Mouse (Mus musculus) left cerebral cortex, adult 18-20 months (tissue): ENCODE data around the gene Gm49378. TPM values are rescaled to one million over a fixed set of nuclear protein-coding genes. Genes with fewer than 3 reads are reported as not detected.

Experiments used
- DNase-seq, 2 experiments: peaks; one replicate each; pipeline ENCODE4 v3.0.0; 2021 to 2022; ENCODE audit warnings: low spot score in 2 of 2, mixed read lengths in 1 of 2
- total RNA-seq, 2 experiments: library from RNA; stranded (reverse); gene quantifications; 2 replicates each; pipeline ENCODE4 v1.2.3; 2021

Gm49378 gene
- total RNA-seq, 2 experiments from 2014 or later: 3.6 to 4.3 TPM

DNA sequence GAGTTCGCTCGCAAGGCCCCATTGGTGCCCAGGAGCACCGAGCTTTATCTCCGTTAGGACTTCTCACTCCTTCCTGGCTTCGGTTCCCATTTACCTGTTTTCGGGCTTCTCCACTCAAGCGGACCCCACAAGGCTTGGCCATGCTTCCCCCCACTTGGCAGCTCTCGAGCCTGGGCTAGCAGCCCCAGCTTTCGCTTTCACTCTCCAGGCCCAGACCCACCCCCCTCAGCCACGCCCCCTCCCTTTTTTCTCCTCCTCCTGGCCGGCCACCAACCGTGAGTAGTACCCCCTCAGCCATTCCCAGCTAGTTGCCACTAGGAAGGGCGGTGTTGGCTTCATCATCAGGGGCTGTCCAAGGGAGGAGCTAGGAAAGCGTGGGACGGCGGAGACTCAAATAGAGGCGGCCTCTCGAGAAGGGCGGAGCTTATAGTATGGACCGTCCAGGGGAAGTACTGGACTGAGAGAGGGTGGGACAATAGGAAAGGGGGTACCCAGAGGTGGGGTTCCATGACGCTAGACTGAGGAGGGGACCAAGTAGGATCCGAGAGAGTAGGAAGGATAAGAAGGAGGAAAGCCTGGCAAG lies 46.9 kb downstream of the Gm49378 start, which contains the start of gene Psme2:
Gene Psme2, minus strand, starts transcription at position 366 of the 583 bp plus-strand sequence.
- DNase-seq: peak; percentile 85 to 90

DNA sequence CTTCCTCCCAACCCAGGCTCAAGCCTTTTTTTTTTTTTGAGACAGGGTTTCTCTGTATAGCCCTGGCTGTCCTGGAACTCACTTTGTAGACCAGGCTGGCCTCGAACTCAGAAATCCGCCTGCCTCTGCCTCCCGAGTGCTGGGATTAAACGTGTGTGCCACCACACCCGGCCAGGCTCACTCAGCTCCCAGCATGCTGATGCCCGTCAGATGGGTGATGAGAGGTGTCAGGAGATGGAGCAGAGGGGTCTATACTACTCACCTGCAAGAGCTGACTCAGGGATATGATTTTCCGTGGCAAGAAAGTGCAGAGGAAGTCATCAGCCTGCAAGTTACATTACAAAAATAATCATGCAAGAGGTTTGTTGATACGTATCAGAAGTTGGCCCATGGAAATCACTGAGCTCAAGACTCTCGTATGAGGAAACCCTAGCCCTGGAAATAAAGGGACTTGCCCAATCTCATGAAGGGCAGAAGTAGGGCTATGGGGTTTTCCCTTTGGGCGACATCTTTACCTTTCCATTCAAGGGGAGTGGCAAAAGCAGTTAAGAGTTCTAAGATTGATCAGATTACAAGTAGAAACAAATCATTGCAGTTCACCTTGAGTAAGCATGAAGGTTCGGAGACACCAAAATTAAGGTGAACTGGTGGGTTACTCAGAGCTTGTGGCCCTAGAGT lies 47.8 kb downstream of the Gm49378 start:
- no peak for DNase-seq

DNA sequence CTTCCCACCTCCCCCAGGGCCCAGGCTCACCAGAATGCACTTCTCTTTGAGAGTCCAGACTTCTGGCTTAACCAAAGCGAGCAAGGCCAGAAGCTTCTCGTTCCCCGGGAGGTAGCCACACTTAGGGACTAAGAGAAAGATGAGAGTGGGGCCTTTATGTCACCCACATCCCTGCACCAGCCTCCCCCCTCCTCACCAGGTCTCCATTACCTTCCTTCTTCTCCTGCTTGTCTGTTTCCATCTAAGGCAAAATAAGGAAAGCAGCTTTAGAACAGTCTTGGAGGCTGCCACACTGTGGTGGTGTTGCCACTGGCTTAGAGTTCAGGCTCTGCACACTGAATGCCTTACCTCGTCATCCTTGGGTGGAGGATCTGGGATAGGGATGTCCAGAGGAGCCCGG lies 48.4 kb downstream of the Gm49378 start:
- DNase-seq: no peak

DNA sequence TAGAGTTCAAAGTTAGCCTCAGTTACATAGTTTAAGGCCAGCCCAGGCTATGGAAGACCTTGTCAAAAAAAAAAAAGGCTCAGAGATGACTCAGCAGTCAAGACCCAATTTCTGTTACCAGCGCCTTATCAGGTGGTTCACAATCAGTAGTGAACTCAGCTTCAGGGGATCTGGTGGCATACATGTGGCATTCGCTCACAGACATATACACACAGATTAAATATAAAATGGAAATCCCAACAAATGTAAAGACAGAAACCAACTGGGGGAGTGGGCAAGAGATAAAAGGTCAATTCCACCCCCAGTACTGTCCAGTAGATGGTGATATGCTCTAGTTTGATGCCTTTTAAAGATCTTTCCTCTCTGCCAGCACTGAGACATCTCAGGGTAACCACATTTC lies 51.5 kb downstream of the Gm49378 start:
- no peak for DNase-seq

DNA sequence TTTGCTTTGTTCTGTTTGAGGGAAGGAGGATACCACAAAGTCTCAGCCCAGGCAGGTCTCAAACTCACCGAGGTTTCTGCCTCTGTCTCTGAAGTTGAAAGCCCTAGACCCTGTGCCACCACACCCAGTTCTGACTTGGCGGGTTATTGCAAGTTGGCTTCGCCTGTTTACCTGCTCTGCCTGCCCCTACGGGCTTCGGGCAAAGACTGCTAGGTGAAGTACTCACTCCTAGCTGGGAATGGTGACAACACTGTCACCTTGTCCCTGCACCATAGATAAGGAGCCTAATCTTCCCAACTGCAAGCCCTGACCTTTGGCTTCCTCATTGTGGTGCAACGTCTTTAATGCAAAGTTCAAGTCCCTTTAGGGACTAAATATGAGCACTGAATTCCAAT lies 52.1 kb downstream of the Gm49378 start:
- no peak for DNase-seq

DNA sequence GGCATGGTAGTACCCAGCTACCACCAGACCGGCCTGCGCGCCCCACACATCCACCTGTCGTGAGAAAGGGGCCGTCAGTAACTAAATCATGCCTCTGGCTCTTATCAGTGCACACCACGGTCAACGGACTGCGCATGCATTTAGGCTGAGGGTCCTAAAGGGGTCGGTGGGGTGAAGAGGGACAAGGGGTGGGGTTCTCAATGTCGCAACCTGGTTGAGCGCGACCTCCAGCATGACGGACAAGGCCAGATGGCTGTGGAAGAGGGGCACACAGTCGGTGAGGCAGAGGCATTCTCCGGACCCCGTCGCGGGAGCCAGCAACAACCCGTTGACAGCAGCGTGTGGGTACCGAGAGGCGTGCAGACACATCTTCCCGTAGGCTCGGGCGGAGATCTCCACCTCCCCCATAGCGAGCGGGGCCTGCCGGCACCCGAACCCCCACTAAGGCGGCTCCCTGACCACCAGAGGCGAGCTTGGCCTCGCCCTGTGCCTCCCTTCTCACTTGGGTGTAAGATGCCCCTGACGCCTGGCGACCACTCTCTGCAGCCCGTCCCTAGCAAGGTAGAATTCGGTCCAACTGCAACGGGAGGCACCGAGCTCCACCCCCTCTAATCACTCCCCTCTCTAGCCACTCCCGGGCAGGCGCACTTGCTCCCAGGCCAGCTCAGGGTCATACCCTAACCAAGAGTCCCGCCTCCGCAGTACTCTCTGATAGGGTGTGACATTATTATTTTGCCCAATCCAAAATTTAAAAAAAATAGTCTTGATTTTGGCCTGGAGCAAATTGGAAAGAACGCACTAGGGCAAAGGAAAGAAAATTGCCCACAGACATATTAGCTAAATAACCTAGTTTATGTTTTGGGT lies 52.8 kb downstream of the Gm49378 start, which contains the start of gene Emc9:
Gene Emc9, minus strand, starts transcription at position 601 of the 864 bp plus-strand sequence.
- peak; percentile 52 to 65 for DNase-seq

DNA sequence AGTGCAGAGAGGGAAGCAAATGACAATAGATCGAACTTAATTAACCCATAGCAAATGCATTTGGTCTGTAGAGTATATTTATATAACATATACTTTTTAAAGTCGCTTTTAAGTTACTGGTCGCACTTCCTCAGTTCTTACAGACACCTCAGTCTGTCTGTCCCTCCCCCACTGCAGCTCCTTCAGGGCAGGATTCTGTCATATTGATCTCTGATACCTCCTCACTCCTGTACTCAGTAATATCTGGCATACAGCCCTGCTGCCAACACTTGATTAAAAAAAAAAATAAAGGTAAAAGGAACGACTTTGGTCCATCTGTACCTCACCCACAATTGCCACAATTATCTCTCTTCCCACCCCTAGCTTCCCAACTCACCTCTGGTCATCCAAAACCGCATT lies 53.4 kb downstream of the Gm49378 start:
- no peak for DNase-seq

DNA sequence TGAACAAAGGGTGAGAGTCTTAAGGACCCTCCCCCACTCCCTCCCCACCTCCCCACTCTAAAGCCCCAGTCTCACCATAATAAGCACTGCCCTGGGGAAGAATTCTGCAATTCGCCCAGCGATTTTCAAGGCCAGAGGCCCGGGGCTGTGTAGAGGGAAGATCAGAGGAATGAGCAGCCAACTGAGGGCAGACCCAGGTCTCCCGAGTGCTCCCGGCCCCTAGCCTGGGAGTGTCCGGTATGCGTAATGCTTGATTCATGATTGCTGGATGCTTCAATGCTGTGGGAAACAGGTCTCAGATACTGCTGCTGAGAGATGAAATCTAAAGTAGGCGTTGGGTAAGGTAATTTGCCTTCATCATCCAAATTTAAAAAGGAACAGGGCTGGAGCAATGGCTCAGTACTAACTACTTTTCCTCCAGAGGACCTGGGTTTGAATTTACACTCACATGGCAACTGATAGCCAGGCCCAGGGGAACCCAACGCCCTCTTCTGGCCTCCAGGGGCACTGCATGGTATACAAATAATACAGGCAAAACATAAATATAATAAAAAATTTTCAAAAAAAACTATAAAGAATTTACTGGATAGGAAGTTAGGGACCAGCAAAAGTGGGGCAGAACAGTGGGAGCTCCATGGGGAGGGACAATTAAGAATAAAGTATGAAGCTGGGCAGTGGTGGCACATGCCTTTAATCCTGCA lies 55.6 kb downstream of the Gm49378 start:
- no peak for DNase-seq

DNA sequence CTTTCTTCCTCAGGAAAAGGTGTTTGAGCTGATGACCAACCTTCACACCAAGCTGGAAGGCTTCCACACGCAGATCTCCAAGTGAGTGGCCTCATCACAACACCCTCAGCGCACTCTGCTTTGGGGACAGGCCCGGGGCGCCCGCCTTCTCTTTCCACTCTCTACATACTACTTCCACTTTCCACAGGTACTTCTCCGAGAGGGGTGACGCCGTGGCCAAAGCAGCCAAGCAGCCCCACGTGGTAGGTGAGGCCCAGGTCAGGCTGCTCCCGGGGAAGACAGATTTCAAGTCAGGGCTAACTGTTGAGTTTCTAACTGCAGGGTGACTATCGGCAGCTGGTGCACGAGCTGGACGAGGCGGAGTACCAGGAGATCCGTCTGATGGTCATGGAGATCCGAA lies 57.0 kb downstream of the Gm49378 start:
- DNase-seq: no peak

DNA sequence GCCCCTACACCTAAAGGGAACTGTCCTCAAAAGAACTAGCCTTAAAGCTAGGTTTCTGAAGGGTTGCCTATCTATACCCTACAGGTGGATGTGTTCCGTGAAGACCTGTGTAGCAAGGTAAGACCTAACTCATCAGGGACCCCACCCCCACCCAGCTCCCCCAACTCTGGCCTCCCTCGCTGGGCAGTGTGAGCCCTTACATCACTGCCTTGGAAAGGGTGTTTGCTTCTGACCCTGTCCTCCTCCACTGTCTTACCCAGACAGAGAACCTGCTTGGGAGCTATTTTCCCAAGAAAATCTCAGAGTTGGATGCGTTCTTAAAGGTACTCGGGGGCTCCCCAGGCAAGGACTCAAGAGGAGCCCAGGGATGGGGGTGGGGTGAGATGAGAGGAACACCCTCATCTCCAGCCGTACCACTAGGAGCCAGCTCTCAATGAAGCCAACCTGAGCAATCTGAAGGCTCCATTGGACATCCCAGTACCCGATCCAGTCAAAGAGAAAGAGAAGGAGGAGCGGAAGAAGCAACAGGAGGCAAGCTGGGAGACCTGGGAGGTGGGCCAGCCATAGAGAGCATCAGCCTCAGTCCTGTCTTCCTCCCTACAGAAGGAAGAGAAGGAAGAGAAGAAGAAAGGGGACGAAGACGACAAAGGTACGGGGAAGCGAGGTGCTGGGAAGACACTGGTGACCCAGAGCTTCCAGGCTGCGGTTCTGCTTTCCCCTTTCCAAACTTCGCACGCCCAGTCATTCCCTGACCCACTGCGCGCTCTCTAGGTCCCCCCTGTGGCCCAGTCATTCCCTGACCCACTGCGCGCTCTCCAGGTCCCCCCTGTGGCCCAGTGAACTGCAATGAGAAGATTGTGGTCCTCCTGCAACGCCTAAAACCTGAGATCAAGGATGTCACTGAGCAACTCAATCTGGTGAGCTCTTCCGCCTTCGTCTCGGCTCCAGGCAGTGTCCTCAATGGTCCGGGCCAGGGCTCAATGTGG lies 57.9 kb downstream of the Gm49378 start:
- no peak for DNase-seq

Other genes starting within 250 kb of the Gm49378 start
- gene Dhrs4, start 159.1 kb downstream of the Gm49378 start, total RNA-seq: 10 to 100 TPM; 19.0 to 19.2 TPM
- gene Carmil3, start 147.2 kb downstream of the Gm49378 start, total RNA-seq: 10 to 100 TPM; 38.0 to 49.1 TPM
- 100 to 1,000 TPM; 218 to 223 TPM for gene Cpne6, start 127.5 kb downstream of the Gm49378 start, total RNA-seq
- 1 to 10 TPM in 1 of 2 experiments, under 1 TPM in 1; 0.82 to 1.4 TPM for gene Nrl, start 112.9 kb downstream of the Gm49378 start, total RNA-seq
- 10 to 100 TPM; 27.6 to 37.2 TPM for gene Pck2, start 97.6 kb downstream of the Gm49378 start, total RNA-seq
- gene Dcaf11, start 77.9 kb downstream of the Gm49378 start, total RNA-seq: 10 to 100 TPM; 83.6 to 86.8 TPM
- gene A730061H03Rik, start 77.5 kb downstream of the Gm49378 start, total RNA-seq: not detected
- not detected for gene Fitm1, start 62.3 kb downstream of the Gm49378 start, total RNA-seq
- gene Psme1, start 59.8 kb downstream of the Gm49378 start, total RNA-seq: 10 to 100 TPM; 47.2 to 58.6 TPM
- 10 to 100 TPM; 44.7 to 58.2 TPM for gene Emc9, start 52.6 kb downstream of the Gm49378 start, total RNA-seq
- 10 to 100 TPM; 59.6 to 65.7 TPM for gene Psme2, start 46.8 kb downstream of the Gm49378 start, total RNA-seq
- 10 to 100 TPM; 42.0 to 46.2 TPM for gene Rnf31, start 46.2 kb downstream of the Gm49378 start, total RNA-seq
- gene Irf9, start 34.3 kb downstream of the Gm49378 start, total RNA-seq: 10 to 100 TPM; 11.7 to 11.8 TPM
- 1 to 10 TPM; 1.7 to 2.7 TPM for gene Rec8, start 19.9 kb downstream of the Gm49378 start, total RNA-seq
- gene Ipo4, start 1.9 kb downstream of the Gm49378 start, total RNA-seq: 100 to 1,000 TPM; 106 to 116 TPM
- 10 to 100 TPM; 37.0 to 39.8 TPM for gene Tm9sf1, start 5.9 kb upstream of the Gm49378 start, total RNA-seq
- gene Tssk4, start 12.3 kb upstream of the Gm49378 start, total RNA-seq: 1 to 10 TPM in 1 of 2 experiments, under 1 TPM in 1; 0.94 to 1.1 TPM
- gene Mdp1, start 22.6 kb upstream of the Gm49378 start, total RNA-seq: 10 to 100 TPM; 40.1 to 42.2 TPM
- 10 to 100 TPM; 20.1 to 22.8 TPM for gene Gmpr2, start 34.0 kb upstream of the Gm49378 start, total RNA-seq
- gene Nedd8, start 34.2 kb upstream of the Gm49378 start, total RNA-seq: 100 to 1,000 TPM; 318 to 349 TPM
- 10 to 100 TPM; 14.8 to 19.7 TPM for gene Tinf2, start 43.9 kb upstream of the Gm49378 start, total RNA-seq
- not detected for gene Tgm1, start 76.0 kb upstream of the Gm49378 start, total RNA-seq
- 10 to 100 TPM; 47.1 to 51.2 TPM for gene Rabggta, start 84.4 kb upstream of the Gm49378 start, total RNA-seq
- 10 to 100 TPM; 86.9 to 88.7 TPM for gene Dhrs1, start 107.8 kb upstream of the Gm49378 start, total RNA-seq
- gene Nop9, start 107.8 kb upstream of the Gm49378 start, total RNA-seq: 10 to 100 TPM; 10.7 to 11.6 TPM
- 1 to 10 TPM; 2.3 to 2.4 TPM for gene Cideb, start 120.6 kb upstream of the Gm49378 start, total RNA-seq
- under 1 TPM; 0.26 to 0.52 TPM for gene Ltb4r2, start 123.5 kb upstream of the Gm49378 start, total RNA-seq
- gene Ltb4r1, start 128.1 kb upstream of the Gm49378 start, total RNA-seq: under 1 TPM in 1 of 2 experiments, not detected in 1; 0.33 TPM
- gene Adcy4, start 146.2 kb upstream of the Gm49378 start, total RNA-seq: 1 to 10 TPM; 4.9 to 8.6 TPM
- 1 to 10 TPM in 1 of 2 experiments, under 1 TPM in 1; 0.44 to 1.7 TPM for gene Ripk3, start 151.0 kb upstream of the Gm49378 start, total RNA-seq
- 1 to 10 TPM; 3.0 to 3.3 TPM for gene Nfatc4, start 185.2 kb upstream of the Gm49378 start, total RNA-seq
- gene Nynrin, start 216.1 kb upstream of the Gm49378 start, total RNA-seq: 1 to 10 TPM; 6.2 to 9.0 TPM
- under 1 TPM; 0.16 to 0.23 TPM for gene Cbln3, start 246.5 kb upstream of the Gm49378 start, total RNA-seq
- 10 to 100 TPM; 12.3 to 13.0 TPM for gene Khnyn, start 247.1 kb upstream of the Gm49378 start, total RNA-seq